11 mouse cellular contexts compared by ENCODE assay signal in genomic region chr6:37735288-37735961, GRCm38 (mm10).
DNase-seq lines count a peak whose midpoint lies in the region; ATAC-seq and TF ChIP-seq lines count a peak whose summit lies in the region.
"Had no signal": no experiment of that assay in that cellular context is flagged by ENCODE, and none has a peak within 500 bp of the region (broad histone marks: within the 10 kb centered on the region; RNA-seq: fewer than 3 reads in every experiment).

No protein-coding gene starts in this region.

- no peaks in the 10 kb centered on the region for H3K27me3 ChIP-seq in lung, postnatal 0 days (replicated peaks; ENCODE audit: insufficient read depth, low read length)
- H3K27me3 ChIP-seq: forebrain, embryonic 15.5 days; liver, embryonic 13.5 days had no signal

- DNase-seq in adrenal gland, postnatal 14 days: peak; percentile 21
- no peak for DNase-seq in adrenal gland, postnatal 25 days
- peak; percentile 17 to 24 for DNase-seq in adrenal gland, postnatal 36 days
- peak; percentile 19 to 40 for DNase-seq in heart, postnatal 14 days
- DNase-seq in lung, postnatal 0 days (ENCODE audit: low spot score): peak; percentile 60
- DNase-seq in ovary, postnatal 14 days (ENCODE audit: low spot score): no peak
- no peak for DNase-seq in frontal cortex, postnatal 25 days (ENCODE audit: low spot score in 2 of 2)
- DNase-seq: liver, embryonic 13.5 days had no signal

- H3K36me3 ChIP-seq in lung, postnatal 0 days (ENCODE audit: insufficient read depth, low read length): no peaks in the 10 kb centered on the region
- H3K36me3 ChIP-seq: forebrain, embryonic 15.5 days; liver, embryonic 13.5 days had no signal

- WGBS in lung, postnatal 0 days: 60% methylated on average over 4 of the region's 4 CpGs

- H3K9ac ChIP-seq in lung, postnatal 0 days (replicated peaks; ENCODE audit: low read depth): no peak overlapping the region
- H3K9ac ChIP-seq: forebrain, embryonic 15.5 days; liver, embryonic 13.5 days had no signal

- H3K9me3 ChIP-seq in lung, postnatal 0 days (ENCODE audit: low read length): no peaks in the 10 kb centered on the region
- H3K9me3 ChIP-seq: forebrain, embryonic 15.5 days; liver, embryonic 13.5 days had no signal

- H3K4me1 ChIP-seq in lung, postnatal 0 days (ENCODE audit: insufficient read depth, low read depth, low read length): no peaks in the 10 kb centered on the region
- H3K4me1 ChIP-seq: forebrain, embryonic 15.5 days; liver, embryonic 13.5 days had no signal

- no peak for TF ChIP-seq CTCF in lung, postnatal 0 days (IDR thresholded peaks at IDR 0.05)

- peak; percentile 78 for TF ChIP-seq EP300 in lung, postnatal 0 days (IDR thresholded peaks at IDR 0.05)

- peak; percentile 73 for ATAC-seq in lung, postnatal 0 days
- ATAC-seq in CD4-positive, CD25-positive, alpha-beta regulatory T cell, adult 4 months: no peak
- ATAC-seq: forebrain, embryonic 15.5 days; hindbrain, postnatal 0 days had no signal

- H3K4me3 ChIP-seq in lung, postnatal 0 days (ENCODE audit: low read depth, low read length): no peak overlapping the region
- H3K4me3 ChIP-seq: forebrain, embryonic 15.5 days; liver, embryonic 13.5 days had no signal

- 0 out of 2 replicates have a peak overlapping the region, but pooled peaks have one; percentile 11 for H3K27ac ChIP-seq in lung, postnatal 0 days (ENCODE audit: low read length)
- H3K27ac ChIP-seq: forebrain, embryonic 15.5 days; hindbrain, postnatal 0 days; liver, embryonic 13.5 days had no signal

- H3K4me2 ChIP-seq in lung, postnatal 0 days (replicated peaks; ENCODE audit: low read depth, low read length): no peak overlapping the region
- H3K4me2 ChIP-seq: forebrain, embryonic 15.5 days; liver, embryonic 13.5 days had no signal

- intact Hi-C loops in heart, postnatal 14 days (cut with DNase I): loop anchor here (5.0 kb wide), 2 partner anchors 133 to 137 kb away; partner anchors contain the start of gene Trim24

Comparison
In these comparisons a context has a peak if more than half of its experiments do, and no peak if none do; other contexts are left out.
1. DNase-seq: peak in adrenal gland, postnatal 14 days (single experiment), adrenal gland, postnatal 36 days (2 of 2), heart, postnatal 14 days (2 of 2) and lung, postnatal 0 days (single experiment); none in adrenal gland, postnatal 25 days (single experiment), ovary, postnatal 14 days (single experiment) and frontal cortex, postnatal 25 days (0 of 2).